Mouse (Mus musculus) forebrain, embryonic 11.5 days (tissue): ENCODE results near the gene Sart1. TPM values are rescaled to one million over a fixed set of nuclear protein-coding genes. Genes with fewer than 3 reads are reported as not detected.

ENCODE experiments used
- ATAC-seq: fragments of 200-750 bp; cut with Nextera tagmentation; replicated peaks from 2 replicates; pipeline ENCODE4 v1.8.0; 2017; ENCODE audit warnings: moderate TSS enrichment; ENCODE audit not compliant: low FRiP score
- DNase-seq: peaks from one replicate; pipeline ENCODE4 v3.0.0-alpha.2; 2017; ENCODE audit warnings: low spot score
- H3K27ac ChIP-seq: fragments of 300-500 bp; sonication (generic); 2 replicates; pipeline ENCODE4 v1.5.1; 2014; ENCODE audit warnings: low read depth, low read length
- H3K27me3 ChIP-seq: fragments of 300-500 bp; sonication (generic); 2 replicates; pipeline ENCODE4 v1.6.1; 2014; ENCODE audit warnings: mild to moderate bottlenecking, low read length, mixed read lengths; ENCODE audit not compliant: control insufficient read depth, insufficient read depth
- H3K36me3 ChIP-seq: fragments of 300-500 bp; sonication (generic); 2 replicates; pipeline ENCODE4 v1.6.1; 2014; ENCODE audit warnings: mild to moderate bottlenecking, low read length, moderate library complexity, mixed read lengths; ENCODE audit not compliant: control insufficient read depth, insufficient read depth
- H3K4me1 ChIP-seq: fragments of 300-500 bp; sonication (generic); replicated peaks from 2 replicates; pipeline ENCODE4 v1.6.1; 2014; ENCODE audit warnings: low read length, mixed read lengths; ENCODE audit not compliant: control insufficient read depth, insufficient read depth
- H3K4me2 ChIP-seq: fragments of 300-500 bp; sonication (generic); 2 replicates; pipeline ENCODE4 v1.6.1; 2014; ENCODE audit warnings: low read depth, mild to moderate bottlenecking, low read length, moderate library complexity, mixed read lengths; ENCODE audit not compliant: severe bottlenecking
- H3K4me3 ChIP-seq: fragments of 300-500 bp; sonication (generic); 2 replicates; pipeline ENCODE4 v1.5.1; 2014; ENCODE audit warnings: low read depth, low read length
- H3K9ac ChIP-seq: fragments of 300-500 bp; sonication (generic); 2 replicates; pipeline ENCODE4 v1.6.1; 2014; ENCODE audit warnings: low read length
- H3K9me3 ChIP-seq: fragments of 300-500 bp; sonication (generic); 2 replicates; pipeline ENCODE4 v1.6.1; 2016; ENCODE audit warnings: low read length, mixed read lengths; ENCODE audit not compliant: control insufficient read depth
- WGBS: fragments of 180-500 bp; shearing (Covaris S2); extraction: QIAGEN DNeasy Blood & Tissue Kit; methylation state at CpG from one replicate; pipeline ENCODE4 v1.1.7; 2014; 5-methylcytosine and 5-hydroxymethylcytosine counted together
- polyA plus RNA-seq: library from polyadenylated mRNA; unstranded; fragments of >200 nt; fragmentation: Nextera tagmentation; extraction: Ambion mirVana; gene quantifications from 2 replicates; pipeline ENCODE4 v1.2.1, GENCODE M21; 2014

The Sart1 gene
- polyA plus RNA-seq, 1 experiment from 2014 or later = 87.1 TPM

GRCm38 (mm10) chr19:5421784-5422183, 33.3 kb upstream of the Sart1 start:
- H3K36me3 ChIP-seq = peaks cover 7% of the 10 kb centered on the region; the same call in 1 of the 2 replicates
- ATAC-seq (no peak), DNase-seq (no peak)
- WGBS = 88% methylated on average over 5 of the region's 5 CpGs
- H3K27ac ChIP-seq = no peak overlapping the region
- H3K9me3 ChIP-seq = no peaks in the 10 kb centered on the region
- no peak overlapping the region for H3K4me2 ChIP-seq
- peaks cover 17% of the 10 kb centered on the region; the same call in 1 of the 2 replicates for H3K4me1 ChIP-seq
- no peak overlapping the region for H3K9ac ChIP-seq
- no peak overlapping the region for H3K4me3 ChIP-seq
- no peaks in the 10 kb centered on the region for H3K27me3 ChIP-seq

GRCm38 (mm10) chr19:5420579-5420978, 32.1 kb upstream of the Sart1 start:
- H3K4me2 ChIP-seq = no peak overlapping the region
- peaks cover 2% of the 10 kb centered on the region; the same call in 1 of the 2 replicates for H3K36me3 ChIP-seq
- H3K4me3 ChIP-seq = no peak overlapping the region
- WGBS = 90% methylated on average over 6 of the region's 6 CpGs
- H3K27me3 ChIP-seq = no peaks in the 10 kb centered on the region
- ATAC-seq (no peak), DNase-seq (no peak)
- H3K27ac ChIP-seq = no peak overlapping the region
- H3K9me3 ChIP-seq = no peaks in the 10 kb centered on the region
- H3K9ac ChIP-seq = no peak overlapping the region
- H3K4me1 ChIP-seq = peaks cover 9% of the 10 kb centered on the region; the same call in 1 of the 2 replicates

- Histone ChIP-seq H3K9ac (no peak overlapping the region), H3K4me1 (peaks cover 8% of the 10 kb centered on the region; the same call in 1 of the 2 replicates), H3K36me3 (peaks cover 2% of the 10 kb centered on the region; the same call in 1 of the 2 replicates), H3K9me3 (no peaks in the 10 kb centered on the region), H3K4me2 (no peak overlapping the region), H3K27me3 (no peaks in the 10 kb centered on the region), H3K27ac (no peak overlapping the region), H3K4me3 (no peak overlapping the region)
- DNase-seq = no peak
- ATAC-seq = no peak
- 91% methylated on average over 9 of the region's 9 CpGs for WGBS
These were observed 31.1 kb upstream of the Sart1 start for GRCm38 (mm10) chr19:5419630-5420029.

GRCm38 (mm10) chr19:5418750-5419466, 30.4 kb upstream of the Sart1 start:
- DNase-seq = no peak
- H3K4me2 ChIP-seq = no peak overlapping the region
- no peak overlapping the region for H3K27ac ChIP-seq
- no peak overlapping the region for H3K4me3 ChIP-seq
- H3K9ac ChIP-seq = no peak overlapping the region
- WGBS = 95% methylated on average over 8 of the region's 8 CpGs
- no peaks in the 10 kb centered on the region for H3K9me3 ChIP-seq
- ATAC-seq = no peak
- no peaks in the 10 kb centered on the region for H3K27me3 ChIP-seq
- peaks cover 2% of the 10 kb centered on the region; the same call in 1 of the 2 replicates for H3K36me3 ChIP-seq
- peaks cover 8% of the 10 kb centered on the region; the same call in 1 of the 2 replicates for H3K4me1 ChIP-seq

- H3K36me3 ChIP-seq = no peaks in the 10 kb centered on the region
- H3K9me3 ChIP-seq = no peaks in the 10 kb centered on the region
- H3K27ac ChIP-seq = no peak overlapping the region
- no peaks in the 10 kb centered on the region for H3K4me1 ChIP-seq
- no peak overlapping the region for H3K4me3 ChIP-seq
- ATAC-seq = no peak
- no peak overlapping the region for H3K9ac ChIP-seq
- WGBS = 68% methylated on average over 2 of the region's 2 CpGs
- no peaks in the 10 kb centered on the region for H3K27me3 ChIP-seq
- no peak overlapping the region for H3K4me2 ChIP-seq
- DNase-seq = no peak
These were observed 26.0 kb upstream of the Sart1 start for GRCm38 (mm10) chr19:5414534-5414957.

- DNase-seq = no peak
- Histone ChIP-seq H3K36me3 (no peaks in the 10 kb centered on the region), H3K4me3 (no peak overlapping the region), H3K27ac (no peak overlapping the region), H3K27me3 (no peaks in the 10 kb centered on the region), H3K4me2 (no peak overlapping the region), H3K9me3 (no peaks in the 10 kb centered on the region), H3K9ac (no peak overlapping the region), H3K4me1 (no peaks in the 10 kb centered on the region)
- WGBS = 70% methylated on average over 4 of the region's 4 CpGs
- no peak for ATAC-seq
These were observed 25.3 kb upstream of the Sart1 start for GRCm38 (mm10) chr19:5413840-5414239.

- ATAC-seq (no peak), DNase-seq (no peak)
- Histone ChIP-seq H3K4me3 (no peak overlapping the region), H3K36me3 (no peaks in the 10 kb centered on the region), H3K27ac (no peak overlapping the region), H3K4me2 (no peak overlapping the region), H3K9me3 (no peaks in the 10 kb centered on the region), H3K4me1 (peaks cover 3% of the 10 kb centered on the region; the same call in 1 of the 2 replicates), H3K9ac (no peak overlapping the region), H3K27me3 (no peaks in the 10 kb centered on the region)
- WGBS = 78% methylated on average over 5 of the region's 5 CpGs
These were observed 23.5 kb upstream of the Sart1 start for GRCm38 (mm10) chr19:5411961-5412360.

GRCm38 (mm10) chr19:5410641-5411040, 22.1 kb upstream of the Sart1 start:
- H3K27me3 ChIP-seq = no peaks in the 10 kb centered on the region
- no peak overlapping the region for H3K27ac ChIP-seq
- DNase-seq (no peak), ATAC-seq (no peak)
- peaks cover 3% of the 10 kb centered on the region; the same call in 1 of the 2 replicates for H3K4me1 ChIP-seq
- H3K9me3 ChIP-seq = no peaks in the 10 kb centered on the region
- H3K9ac ChIP-seq = no peak overlapping the region
- 91% methylated on average over 5 of the region's 5 CpGs for WGBS
- H3K4me3 ChIP-seq = no peak overlapping the region
- no peak overlapping the region for H3K4me2 ChIP-seq
- H3K36me3 ChIP-seq = no peaks in the 10 kb centered on the region

- Histone ChIP-seq H3K9ac (no peak overlapping the region), H3K4me2 (no peak overlapping the region), H3K27me3 (no peaks in the 10 kb centered on the region), H3K4me3 (no peak overlapping the region), H3K27ac (no peak overlapping the region), H3K36me3 (no peaks in the 10 kb centered on the region), H3K4me1 (peaks cover 3% of the 10 kb centered on the region; the same call in 1 of the 2 replicates), H3K9me3 (no peaks in the 10 kb centered on the region)
- ATAC-seq (no peak), DNase-seq (no peak)
- 81% methylated on average over 5 of the region's 5 CpGs for WGBS
These were observed 20.6 kb upstream of the Sart1 start for GRCm38 (mm10) chr19:5409068-5409467.
